Mouse (Mus musculus) bone marrow macrophage, adult 2 months (primary cell): ENCODE data around the gene Slc16a9.

Source experiments
- CTCF ChIP-seq: IDR thresholded peaks from 2 replicates; pipeline ENCODE4 v1.5.1; 2012; ENCODE audit warnings: low read depth, mild to moderate bottlenecking, low read length, moderate library complexity
- POLR2A ChIP-seq: IDR thresholded peaks from 2 replicates; pipeline ENCODE4 v1.6.1; 2012; ENCODE audit warnings: mild to moderate bottlenecking, low read depth, low read length, borderline replicate concordance

- no peak for TF ChIP-seq POLR2A
- TF ChIP-seq CTCF, result no peak
Observed at GRCm38 (mm10) chr10:70269447-70269787, 24.5 kb downstream of the Slc16a9 start.
